Mouse (Mus musculus) CD4-positive, CD25-positive, alpha-beta regulatory T cell, adult 4 months (primary cell): ENCODE results near the gene Slc35a2. TPM values are rescaled to one million over a fixed set of nuclear protein-coding genes. Genes with fewer than 3 reads are reported as not detected.
"Not testable (repeated sequence)": the region's sequence is repeated elsewhere in the genome, so short reads cannot be mapped to it uniquely, and the experiment has no call there.

ENCODE experiments used
- ATAC-seq: one replicate; pipeline ENCODE4 v1.8.0; 2017
- polyA plus RNA-seq, 2 experiments: library from polyadenylated mRNA; unstranded; fragments of 100-300 nt; shearing (Covaris generic); gene quantifications; one replicate each; pipeline ENCODE4 v1.2.1; 2017

Gene Slc35a2
- polyA plus RNA-seq, 2 experiments from 2014 or later: 17.1 to 35.7 TPM

GRCm38 (mm10) chrX:7909242-7909641 is 25.4 kb downstream of the Slc35a2 start, which contains the start of gene Gm10490:
TSS of gene Gm10490 (plus strand) at chrX:7909542.
- ATAC-seq: not testable (repeated sequence)

DNA sequence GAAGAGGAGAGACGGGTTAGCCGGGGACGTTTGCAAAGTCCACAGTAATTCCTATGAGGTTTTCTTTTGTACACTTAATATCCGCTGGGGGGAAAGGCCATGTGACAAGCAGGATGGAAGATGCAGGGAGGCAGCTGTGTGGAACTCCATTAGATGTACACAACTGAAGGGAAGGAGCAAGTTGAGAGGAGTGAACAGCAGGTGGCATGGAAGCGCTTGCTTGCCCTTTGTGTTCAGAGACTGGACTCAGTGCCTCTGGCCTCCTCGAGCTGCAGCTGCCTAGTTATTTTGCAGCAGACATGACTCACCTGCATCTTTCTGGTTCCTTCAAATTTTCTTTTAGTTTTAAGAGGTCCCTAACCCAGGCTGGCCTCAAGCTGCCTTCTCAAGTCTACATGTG is 26.6 kb downstream of the Slc35a2 start:
- ATAC-seq: no peak

DNA sequence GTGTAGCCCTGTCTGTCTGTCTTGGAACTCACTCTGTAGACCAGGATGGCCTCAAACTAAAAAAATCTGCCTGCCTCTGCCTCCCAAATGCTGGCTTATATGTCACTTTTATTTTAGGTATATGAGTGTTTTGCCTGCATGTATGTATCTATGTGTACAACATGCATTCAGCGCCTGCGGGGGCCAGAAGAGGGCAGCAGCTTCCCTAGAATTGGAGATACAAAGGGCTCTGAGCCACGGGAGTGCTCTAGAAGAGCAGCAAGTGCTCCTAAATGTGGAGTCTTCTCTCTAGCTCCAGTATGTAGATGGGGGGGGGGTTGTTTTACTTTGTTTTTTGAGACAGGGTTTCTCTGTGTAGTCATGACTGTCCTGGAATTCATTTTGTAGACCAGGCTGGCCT is 31.8 kb downstream of the Slc35a2 start:
- peak; percentile 70 for ATAC-seq

DNA sequence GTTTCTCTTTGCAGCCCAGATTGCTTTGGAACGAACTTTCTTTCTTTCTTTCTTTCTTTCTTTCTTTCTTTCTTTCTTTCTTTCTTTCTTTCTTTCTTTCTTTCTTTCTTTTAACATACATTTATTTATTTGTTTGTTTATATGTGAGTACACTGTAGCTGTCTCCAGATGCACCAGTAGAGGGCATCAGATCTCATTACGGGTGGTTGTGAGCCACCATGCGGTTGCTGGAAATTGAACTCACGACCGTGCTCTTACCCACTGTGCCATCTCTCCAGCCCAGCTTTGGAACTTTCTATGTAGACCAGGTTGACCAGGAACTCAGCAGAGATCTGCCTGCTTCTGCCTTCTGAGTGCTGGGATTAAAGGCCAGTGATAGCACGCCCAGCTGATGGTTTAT is 34.1 kb downstream of the Slc35a2 start:
- ATAC-seq: not testable (repeated sequence)

DNA sequence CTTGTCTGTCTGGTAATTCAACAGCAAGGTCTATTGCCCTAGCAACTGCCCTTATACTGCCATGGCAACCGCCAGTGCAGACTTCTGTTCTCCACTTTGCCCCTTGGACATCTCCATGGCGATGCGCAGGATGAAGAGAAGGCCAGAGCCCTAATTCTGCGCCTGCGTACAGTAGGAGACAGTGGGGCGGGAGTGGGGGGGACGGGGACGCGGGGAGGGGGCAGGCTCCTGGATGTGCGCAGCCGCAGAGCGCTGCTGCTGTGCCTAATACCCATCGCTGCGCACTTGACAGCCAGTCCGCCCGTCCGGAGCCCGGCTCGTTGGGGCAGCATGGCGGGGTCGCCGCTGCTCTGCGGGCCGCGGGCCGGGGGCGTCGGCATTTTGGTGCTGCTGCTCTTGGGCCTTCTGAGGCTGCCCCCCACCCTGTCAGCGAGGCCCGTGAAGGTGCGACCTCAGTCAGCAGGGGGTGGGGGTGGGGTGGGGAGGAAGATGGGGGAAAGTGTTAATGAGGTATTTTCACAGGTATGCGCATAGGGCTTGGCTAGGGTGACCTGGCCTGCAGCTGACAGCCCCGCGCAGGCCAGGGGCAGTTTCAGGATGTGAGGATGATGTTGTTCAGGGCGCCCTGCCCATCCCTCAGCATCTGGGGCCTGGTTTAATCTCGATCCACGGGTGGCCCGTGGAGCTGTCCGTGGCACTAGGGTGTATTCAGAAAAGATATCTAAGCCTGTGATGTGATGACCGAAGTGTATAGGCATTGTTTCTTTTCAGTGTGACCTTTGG is 36.0 kb downstream of the Slc35a2 start, which contains the start of gene Pcsk1n:
TSS of gene Pcsk1n (plus strand) at position 222 of the 783 bp plus-strand sequence.
- no peak for ATAC-seq

- ATAC-seq: no peak
These were observed 38.2 kb downstream of the Slc35a2 start for GRCm38 (mm10) chrX:7922032-7922431.

GRCm38 (mm10) chrX:7926266-7926665 is 42.4 kb downstream of the Slc35a2 start:
- ATAC-seq: no peak

GRCm38 (mm10) chrX:7927116-7927515 is 43.3 kb downstream of the Slc35a2 start:
- no peak for ATAC-seq

GRCm38 (mm10) chrX:7928270-7928790 is 44.5 kb downstream of the Slc35a2 start, which contains the start of gene Eras:
TSS of gene Eras (minus strand) at chrX:7928607.
- ATAC-seq: no peak

- no peak for ATAC-seq
These were observed 53.0 kb downstream of the Slc35a2 start for GRCm38 (mm10) chrX:7936874-7937273.

DNA sequence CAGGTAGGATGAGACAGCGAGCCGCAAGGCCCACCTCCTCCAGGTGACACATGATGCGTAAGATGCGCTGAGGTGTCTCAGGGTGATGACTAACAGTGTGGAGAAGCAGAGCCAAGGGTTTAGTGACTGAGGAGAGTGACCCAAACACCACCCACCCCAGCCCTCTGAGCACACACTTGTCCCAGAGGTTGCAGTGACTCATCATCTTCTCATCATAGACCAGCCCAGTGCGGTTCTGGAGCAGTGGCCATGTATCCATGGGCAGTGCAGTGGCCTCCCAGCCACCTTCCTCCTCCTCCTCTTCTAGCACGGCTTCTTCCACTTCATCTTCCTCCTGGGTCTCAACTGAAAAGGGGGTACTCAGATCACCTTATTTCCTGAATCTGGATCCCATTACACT is 53.8 kb downstream of the Slc35a2 start:
- no peak for ATAC-seq

Other genes starting within 250 kb of the Slc35a2 start
- 1 to 10 TPM; 9.3 TPM for gene Syp, start 245.6 kb upstream of the Slc35a2 start, polyA plus RNA-seq
- gene Prickle3, start 226.8 kb upstream of the Slc35a2 start, polyA plus RNA-seq: 1 to 10 TPM; 8.3 to 9.4 TPM
- gene Plp2, start 212.6 kb upstream of the Slc35a2 start, polyA plus RNA-seq: 100 to 1,000 TPM; 147 to 155 TPM
- gene Magix, start 202.8 kb upstream of the Slc35a2 start, polyA plus RNA-seq: not detected
- gene Gpkow, start 186.9 kb upstream of the Slc35a2 start, polyA plus RNA-seq: 10 to 100 TPM; 50.8 to 69.7 TPM
- gene Wdr45, start 169.7 kb upstream of the Slc35a2 start, polyA plus RNA-seq: 10 to 100 TPM; 42.8 to 76.1 TPM
- 1 to 10 TPM in 1 of 2 experiments, not detected in 1; 1.0 TPM for gene Gm45208, start 161.8 kb upstream of the Slc35a2 start, polyA plus RNA-seq
- 10 to 100 TPM; 33.9 to 40.0 TPM for gene Praf2, start 155.6 kb upstream of the Slc35a2 start, polyA plus RNA-seq
- gene Ccdc120, start 133.1 kb upstream of the Slc35a2 start, polyA plus RNA-seq: under 1 TPM; 0.20 to 0.52 TPM
- gene Tfe3, start 121.5 kb upstream of the Slc35a2 start, polyA plus RNA-seq: 10 to 100 TPM in 1 of 2 experiments, 1 to 10 TPM in 1; 8.5 to 14.4 TPM
- gene Gripap1, start 94.3 kb upstream of the Slc35a2 start, polyA plus RNA-seq: 10 to 100 TPM; 58.7 to 98.2 TPM
- gene Kcnd1, start 61.7 kb upstream of the Slc35a2 start, polyA plus RNA-seq: under 1 TPM; 0.63 to 0.72 TPM
- gene Otud5, start 42.7 kb upstream of the Slc35a2 start, polyA plus RNA-seq: 10 to 100 TPM; 13.7 to 28.6 TPM
- 10 to 100 TPM; 33.6 to 41.9 TPM for gene Pim2, start 5.8 kb upstream of the Slc35a2 start, polyA plus RNA-seq
- gene Pqbp1, start 15.2 kb downstream of the Slc35a2 start, polyA plus RNA-seq: 100 to 1,000 TPM; 108 to 123 TPM
- gene Timm17b, start 15.3 kb downstream of the Slc35a2 start, polyA plus RNA-seq: 100 to 1,000 TPM; 107 to 109 TPM
- gene Gm10491, start 23.8 kb downstream of the Slc35a2 start, polyA plus RNA-seq: not detected
- not detected for gene Gm10490, start 25.5 kb downstream of the Slc35a2 start, polyA plus RNA-seq
- gene Pcsk1n, start 35.8 kb downstream of the Slc35a2 start, polyA plus RNA-seq: not detected
- not detected for gene Eras, start 44.6 kb downstream of the Slc35a2 start, polyA plus RNA-seq
- 10 to 100 TPM in 1 of 2 experiments, 1 to 10 TPM in 1; 8.3 to 15.9 TPM for gene Hdac6, start 63.9 kb downstream of the Slc35a2 start, polyA plus RNA-seq
- gene Gata1, start 94.0 kb downstream of the Slc35a2 start, polyA plus RNA-seq: 10 to 100 TPM; 43.6 to 47.9 TPM
- gene Glod5, start 134.5 kb downstream of the Slc35a2 start, polyA plus RNA-seq: not detected
- gene Suv39h1, start 190.7 kb downstream of the Slc35a2 start, polyA plus RNA-seq: 10 to 100 TPM; 16.0 to 31.0 TPM
- gene Was, start 206.5 kb downstream of the Slc35a2 start, polyA plus RNA-seq: 10 to 100 TPM; 13.9 to 22.0 TPM
- gene Wdr13, start 248.9 kb downstream of the Slc35a2 start, polyA plus RNA-seq: 10 to 100 TPM; 19.1 to 33.8 TPM